Mouse (Mus musculus) bone marrow macrophage, adult 2 months (primary cell): ENCODE data around the gene Foxp4. TPM values are rescaled to one million over a fixed set of nuclear protein-coding genes. Genes with fewer than 3 reads are reported as not detected.
A peak's percentile ranks its signal among the peaks of the same experiment; 100 is the strongest.

ENCODE experiments used
- H3K27ac ChIP-seq: 2 replicates; pipeline ENCODE4 v1.5.1; 2012; ENCODE audit warnings: low read depth, low read length; ENCODE audit not compliant: insufficient read depth
- H3K4me1 ChIP-seq: 2 replicates; pipeline ENCODE4 v1.6.1; 2012; ENCODE audit warnings: low read length; ENCODE audit not compliant: control insufficient read depth, insufficient read depth
- H3K4me3 ChIP-seq: 2 replicates; pipeline ENCODE4 v1.5.1; 2012; ENCODE audit warnings: mild to moderate bottlenecking, low read length, moderate library complexity; ENCODE audit not compliant: insufficient read depth
- CTCF ChIP-seq: IDR thresholded peaks from 2 replicates; pipeline ENCODE4 v1.5.1; 2012; ENCODE audit warnings: low read depth, mild to moderate bottlenecking, low read length, moderate library complexity
- POLR2A ChIP-seq: IDR thresholded peaks from 2 replicates; pipeline ENCODE4 v1.6.1; 2012; ENCODE audit warnings: mild to moderate bottlenecking, low read depth, low read length, borderline replicate concordance
- polyA plus RNA-seq: library from polyadenylated mRNA; stranded (reverse); fragments of >200 nt; gene quantifications from 2 replicates; pipeline ENCODE4 v1.2.4, GENCODE M21; 2012; ENCODE audit not compliant: missing spikeins, insufficient read depth, insufficient read length

Gene Foxp4
- 5.2 and 6.0 TPM in 2 replicates for polyA plus RNA-seq

- Histone ChIP-seq H3K4me1 (peaks cover 8% of the 10 kb centered on the region; the same call in 1 of the 2 replicates), H3K4me3 (peak within 1 kb of the TSS; percentile 97), H3K27ac (peak within 1 kb of the TSS; percentile 66)
- no peak for TF ChIP-seq POLR2A
- no peak for TF ChIP-seq CTCF
These were observed at the start of gene Foxp4 for GRCm38 (mm10) chr17:47924383-47925339. TSS of gene Foxp4 (minus strand) at chr17:47924645.

GRCm38 (mm10) chr17:47973563-47974472, 49.4 kb upstream of the Foxp4 start:
- Histone ChIP-seq H3K4me1 (0 out of 2 replicates have a peak, but pooled peaks cover 2% of the 10 kb centered on the region), H3K27ac (no peak overlapping the region), H3K4me3 (peak overlapping the region; percentile 32)
- no peak for TF ChIP-seq POLR2A
- no peak for TF ChIP-seq CTCF

DNA sequence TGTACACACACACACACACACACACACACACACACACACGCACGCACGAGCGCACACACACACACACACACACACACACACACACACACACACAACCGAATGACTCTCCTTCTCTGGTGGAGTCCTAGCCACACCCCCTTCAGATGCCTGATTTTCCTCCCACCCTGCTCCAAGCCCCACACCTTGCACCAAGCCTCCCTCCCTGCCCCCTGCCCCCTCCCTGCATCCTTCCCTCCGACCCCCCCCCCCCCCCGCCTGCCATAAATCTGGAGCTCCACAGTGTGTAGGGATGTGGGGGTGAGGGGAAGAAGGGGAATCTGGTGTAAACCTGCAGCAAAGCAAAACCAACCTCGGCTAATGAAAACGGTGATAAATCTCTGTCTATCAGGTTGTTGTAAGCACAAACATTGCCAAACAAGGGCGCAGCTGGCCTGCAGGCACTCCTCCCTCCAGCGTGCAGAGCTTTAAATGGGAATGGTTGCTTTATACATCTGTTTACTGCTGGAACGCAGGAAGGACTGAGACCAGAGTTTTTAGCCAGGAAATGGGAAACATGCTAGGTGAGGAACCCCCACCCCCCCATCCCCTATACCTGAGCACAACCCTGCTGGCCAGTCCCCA, 41.5 kb upstream of the Foxp4 start:
- Histone ChIP-seq H3K27ac (no peak overlapping the region), H3K4me1 (no peaks in the 10 kb centered on the region), H3K4me3 (no peak overlapping the region)
- no peak for TF ChIP-seq POLR2A

DNA sequence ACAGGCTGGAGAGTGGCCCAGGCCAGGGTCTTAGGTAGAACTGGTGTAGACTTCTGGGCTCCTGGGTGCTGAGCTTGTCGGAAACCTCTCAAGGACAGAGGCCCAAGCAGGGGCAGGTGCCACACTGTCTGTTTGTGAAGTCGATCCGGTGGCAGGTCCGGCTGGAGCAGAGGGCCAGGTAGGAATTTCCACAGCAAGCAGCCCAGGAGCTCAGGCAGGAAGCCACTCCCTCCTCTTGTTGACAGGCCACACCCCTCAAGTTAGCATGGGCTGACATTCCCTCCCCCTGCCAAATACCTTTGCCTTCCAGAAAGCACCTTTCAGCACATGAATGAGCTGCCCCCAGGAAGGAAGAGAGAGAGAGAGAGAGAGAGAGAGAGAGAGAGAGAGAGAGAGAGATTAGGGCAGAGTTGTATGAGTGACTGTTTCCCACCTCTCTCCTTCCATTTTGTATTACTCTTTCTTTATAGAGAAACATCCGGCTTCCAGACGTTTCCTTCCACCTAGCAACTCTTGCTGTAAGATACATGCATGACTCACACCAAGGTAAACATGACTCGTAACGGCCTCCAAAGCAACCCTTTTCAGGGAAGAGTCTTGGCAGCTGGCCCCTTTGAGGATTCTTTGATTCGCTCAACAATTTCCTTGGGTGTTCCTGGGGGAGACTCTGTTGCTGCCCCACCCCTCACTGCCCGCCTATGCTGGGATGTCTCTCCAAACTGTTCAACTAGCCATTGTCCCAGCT, 33.8 kb upstream of the Foxp4 start:
- H3K4me3 ChIP-seq = no peak overlapping the region
- no peak overlapping the region for H3K27ac ChIP-seq
- TF ChIP-seq POLR2A (no peak), CTCF (no peak)
- H3K4me1 ChIP-seq = no peaks in the 10 kb centered on the region

DNA sequence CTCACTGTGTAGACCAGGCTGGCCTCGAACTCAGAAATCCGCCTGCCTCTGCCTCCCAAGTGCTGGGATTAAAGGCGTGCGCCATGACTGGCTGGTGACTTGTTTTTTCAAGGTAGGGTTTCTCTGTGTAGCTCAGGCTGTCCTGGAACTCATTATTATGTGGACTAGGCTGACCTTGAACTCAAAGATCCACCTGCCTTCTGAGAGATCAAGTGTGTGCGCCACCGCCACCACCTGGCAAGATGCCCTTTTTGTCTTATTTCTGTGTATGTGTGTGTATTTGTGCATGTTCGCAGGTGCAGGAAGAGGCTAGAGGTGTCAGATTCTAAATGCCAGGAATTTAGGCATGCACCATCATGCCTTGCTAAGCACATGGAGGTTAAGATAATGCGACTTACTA, 32.0 kb upstream of the Foxp4 start:
- Histone ChIP-seq H3K27ac (no peak overlapping the region), H3K4me3 (no peak overlapping the region), H3K4me1 (no peaks in the 10 kb centered on the region)
- TF ChIP-seq POLR2A = no peak

DNA sequence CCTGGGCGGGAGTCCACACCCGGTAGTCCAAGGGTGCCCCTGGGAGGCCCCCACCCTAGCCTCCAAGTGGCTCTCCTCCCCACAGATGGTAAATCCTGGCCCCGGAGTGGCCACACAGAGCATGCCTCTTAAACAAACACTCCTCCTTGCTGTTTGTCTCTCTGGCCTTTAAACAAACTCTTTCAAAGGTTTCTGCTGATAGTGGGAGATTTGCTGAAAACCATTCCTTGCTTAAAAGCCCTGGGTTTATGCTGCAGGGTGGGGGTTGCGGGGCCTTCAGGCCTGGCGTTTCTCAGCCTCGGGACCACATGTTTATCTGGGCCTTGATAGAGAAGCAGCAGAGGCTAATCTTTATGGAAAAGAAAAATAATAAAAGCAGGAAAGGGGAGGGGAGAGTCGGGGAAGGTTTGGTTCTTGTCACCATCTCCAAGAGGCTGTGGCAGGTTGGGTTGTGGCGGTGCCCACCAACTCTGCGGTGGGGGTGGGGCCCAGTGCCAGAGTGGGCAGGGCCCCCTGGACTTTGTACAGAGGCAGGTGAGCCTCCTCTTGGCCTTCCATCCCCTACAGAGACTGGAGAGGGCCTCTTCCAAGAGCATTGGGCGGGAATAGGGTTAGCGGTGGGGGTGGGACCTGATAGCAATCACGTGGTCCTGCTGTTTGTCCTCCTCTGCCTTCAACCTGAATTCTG, 30.8 kb upstream of the Foxp4 start:
- Histone ChIP-seq H3K4me1 (no peaks in the 10 kb centered on the region), H3K27ac (no peak overlapping the region), H3K4me3 (no peak overlapping the region)
- no peak for TF ChIP-seq CTCF
- TF ChIP-seq POLR2A = no peak

DNA sequence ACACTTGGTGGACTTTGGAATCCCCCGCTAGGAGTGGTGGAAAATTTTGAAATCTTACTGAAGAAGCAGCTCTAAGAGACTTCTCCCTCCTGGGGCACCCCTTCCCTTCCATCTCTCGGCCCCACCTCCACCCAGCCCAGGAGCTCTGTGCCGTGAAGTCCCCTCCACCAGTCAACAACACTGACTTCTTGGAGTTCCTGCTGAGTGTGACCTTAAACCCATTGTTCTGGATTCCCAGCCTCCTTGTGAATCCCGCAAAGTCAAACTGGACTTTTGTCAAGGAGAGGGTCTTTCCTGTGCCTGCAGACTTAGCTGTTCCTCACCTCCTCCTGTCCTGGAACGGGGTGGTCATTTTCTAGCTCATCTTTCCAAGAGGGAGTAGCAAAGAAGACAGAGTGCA, 28.8 kb upstream of the Foxp4 start:
- H3K27ac ChIP-seq = no peak overlapping the region
- TF ChIP-seq CTCF (no peak), POLR2A (no peak)
- H3K4me1 ChIP-seq = no peaks in the 10 kb centered on the region
- H3K4me3 ChIP-seq = no peak overlapping the region

DNA sequence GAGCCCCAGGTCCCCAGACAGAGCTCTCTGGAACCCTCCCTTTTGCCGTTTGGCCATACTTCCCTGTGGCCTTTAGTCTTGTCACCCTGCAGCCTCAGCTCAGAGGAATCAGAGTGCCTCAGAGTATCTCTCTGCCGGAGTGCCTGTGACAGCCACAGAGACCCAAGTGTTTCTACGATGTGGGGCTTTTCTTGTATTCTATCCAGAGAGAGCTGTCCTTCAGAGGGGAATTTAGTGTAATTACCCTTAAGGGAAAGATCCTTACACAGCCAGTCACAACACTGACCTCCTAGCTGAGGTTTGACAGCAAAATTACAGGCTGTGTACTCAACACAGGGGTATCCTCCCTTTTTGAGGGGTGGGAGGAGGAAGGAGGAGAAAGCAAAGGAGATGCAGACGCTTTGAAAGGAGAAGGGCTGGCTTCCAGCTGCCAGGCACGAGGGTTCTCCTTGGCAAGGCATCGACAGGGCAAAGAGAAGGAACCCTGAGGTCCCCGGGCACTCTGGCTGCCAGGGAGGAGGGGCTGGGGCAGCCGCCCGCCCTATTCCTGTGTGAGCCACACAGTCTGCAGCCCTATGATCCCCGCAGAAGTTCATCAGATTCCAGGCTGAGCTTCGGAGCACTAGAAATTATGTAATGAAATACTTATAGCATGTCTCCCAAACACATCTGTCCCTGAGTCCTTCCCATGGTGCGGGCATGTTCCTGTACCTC, 28.1 kb upstream of the Foxp4 start:
- no peaks in the 10 kb centered on the region for H3K4me1 ChIP-seq
- no peak overlapping the region for H3K4me3 ChIP-seq
- no peak overlapping the region for H3K27ac ChIP-seq
- no peak for TF ChIP-seq CTCF
- TF ChIP-seq POLR2A = no peak
